Mouse (Mus musculus) forebrain, postnatal 0 days (tissue): Measurements from ENCODE around the gene Tekt3. TPM values are rescaled to one million over a fixed set of nuclear protein-coding genes. Genes with fewer than 3 reads are reported as not detected.

Experiments used
- ATAC-seq: fragments of 200-750 bp; cut with Nextera tagmentation; 2 replicates; pipeline ENCODE4 v1.8.0; 2017; ENCODE audit warnings: mild to moderate bottlenecking, moderate library complexity
- DNase-seq: peaks from one replicate; pipeline ENCODE4 v3.0.0-alpha.2; 2015
- H3K27ac ChIP-seq: fragments of 300-500 bp; sonication (generic); 2 replicates; pipeline ENCODE4 v1.5.1; 2014; ENCODE audit warnings: low read depth, mild to moderate bottlenecking, antibody characterized with exemption, low read length, moderate library complexity, mixed read lengths
- H3K27me3 ChIP-seq: fragments of 300-500 bp; sonication (generic); 2 replicates; pipeline ENCODE4 v1.6.1; 2014; ENCODE audit warnings: mild to moderate bottlenecking, low read length, mixed read lengths; ENCODE audit not compliant: insufficient read depth
- H3K36me3 ChIP-seq: fragments of 300-500 bp; sonication (generic); 2 replicates; pipeline ENCODE4 v1.6.1; 2014; ENCODE audit warnings: mild to moderate bottlenecking, moderate library complexity; ENCODE audit not compliant: insufficient read depth
- H3K4me1 ChIP-seq: fragments of 300-500 bp; sonication (generic); 2 replicates; pipeline ENCODE4 v1.6.1; 2014; ENCODE audit warnings: antibody characterized with exemption; ENCODE audit not compliant: insufficient read depth
- H3K4me2 ChIP-seq: fragments of 300-500 bp; sonication (generic); 2 replicates; pipeline ENCODE4 v1.6.1; 2014; ENCODE audit warnings: low read depth, mild to moderate bottlenecking, moderate library complexity
- H3K4me3 ChIP-seq: fragments of 300-500 bp; sonication (generic); 2 replicates; pipeline ENCODE4 v1.5.1; 2014; ENCODE audit warnings: low read depth, low read length, mixed read lengths
- H3K9ac ChIP-seq: fragments of 300-500 bp; sonication (generic); 2 replicates; pipeline ENCODE4 v1.6.1; 2014; ENCODE audit warnings: mild to moderate bottlenecking
- H3K9me3 ChIP-seq: fragments of 300-500 bp; sonication (generic); 2 replicates; pipeline ENCODE4 v1.6.1; 2016; ENCODE audit warnings: low read length
- CTCF ChIP-seq: sonication (generic); IDR thresholded peaks from 2 replicates; pipeline ENCODE4 v1.5.1; 2016; ENCODE audit warnings: antibody characterized with exemption, control low read depth, low read depth
- WGBS: fragments of 180-500 bp; shearing (Covaris S2); extraction: QIAGEN DNeasy Blood & Tissue Kit; methylation state at CpG from one replicate; pipeline ENCODE4 v1.1.7; 2014; 5-methylcytosine and 5-hydroxymethylcytosine counted together
- polyA plus RNA-seq: library from polyadenylated mRNA; unstranded; fragments of >200 nt; fragmentation: Nextera tagmentation; extraction: Ambion mirVana; gene quantifications from 2 replicates; pipeline ENCODE4 v1.2.1, GENCODE M21; 2015
- total RNA-seq: library from RNA; depleted of rRNA; stranded (reverse); fragments of >200 nt; gene quantifications from 2 replicates; pipeline ENCODE4 v1.2.3, GENCODE M21; 2014; rRNA removed

The Tekt3 gene
- total RNA-seq = 0.19 TPM in 1 of 2 replicates, not detected in the other
- 0.17 and 0.20 TPM in 2 replicates for polyA plus RNA-seq

GRCm38 (mm10) chr11:63061446-63061845 lies at the start of gene Tekt3:
Tekt3 (plus strand) TSS chr11:63061654.
- 11% methylated on average over 17 of the region's 17 CpGs for WGBS
- Histone ChIP-seq H3K27ac (no peak within 1 kb of the TSS), H3K4me1 (no peaks in the 10 kb centered on the region), H3K9me3 (no peaks in the 10 kb centered on the region), H3K4me2 (no peak within 1 kb of the TSS; the same call in 1 of the 2 replicates), H3K36me3 (no peaks in the 10 kb centered on the region), H3K27me3 (no peaks in the 10 kb centered on the region; the same call in 1 of the 2 replicates), H3K9ac (no peak within 1 kb of the TSS), H3K4me3 (no peak within 1 kb of the TSS)
- DNase-seq = peak; percentile 4
- ATAC-seq = peak; percentile 58; the same call in 1 of the 2 replicates
- TF ChIP-seq CTCF = no peak

- 54% methylated on average over 6 of the region's 6 CpGs for WGBS
- Histone ChIP-seq H3K27me3 (no peaks in the 10 kb centered on the region), H3K27ac (no peak overlapping the region), H3K9me3 (no peaks in the 10 kb centered on the region), H3K9ac (no peak overlapping the region), H3K4me3 (no peak overlapping the region), H3K36me3 (no peaks in the 10 kb centered on the region), H3K4me1 (no peaks in the 10 kb centered on the region), H3K4me2 (no peak overlapping the region)
- ATAC-seq = no peak
- peak; percentile 27 for DNase-seq
- TF ChIP-seq CTCF = no peak
These were observed 43.9 kb upstream of the Tekt3 start for GRCm38 (mm10) chr11:63017327-63018082.

- TF ChIP-seq CTCF = no peak
These were observed 43.3 kb upstream of the Tekt3 start for GRCm38 (mm10) chr11:63018083-63018622.

DNA sequence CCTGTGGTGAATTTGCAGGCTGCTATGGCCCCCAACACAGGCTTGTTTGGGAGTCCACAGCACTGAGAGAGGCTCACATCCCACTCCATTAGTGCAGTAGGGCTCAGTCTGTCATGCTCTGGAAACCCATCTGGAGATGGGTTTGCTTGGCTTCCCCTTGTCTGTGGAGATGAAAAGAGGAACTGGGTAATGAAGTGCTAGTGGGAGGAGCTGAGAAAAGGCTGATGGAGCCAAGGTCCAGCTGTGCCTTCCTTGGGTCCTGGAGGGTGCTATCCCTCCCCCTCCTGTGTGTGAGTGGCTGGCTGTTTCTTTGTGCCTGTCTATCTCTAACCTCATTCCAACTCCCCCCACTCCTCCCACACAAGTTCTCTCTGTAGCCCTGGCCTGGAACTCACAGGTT lies 40.8 kb upstream of the Tekt3 start:
- no peak for DNase-seq
- no peak overlapping the region for H3K4me3 ChIP-seq
- no peak for TF ChIP-seq CTCF

More at GRCm38 (mm10) chr11:63018083-63018622, 43.3 kb upstream of the Tekt3 start:
- no peaks in the 10 kb centered on the region for H3K27me3 ChIP-seq
- H3K4me3 ChIP-seq = no peak overlapping the region
- no peak for DNase-seq
- H3K9ac ChIP-seq = no peak overlapping the region
- H3K4me2 ChIP-seq = no peak overlapping the region
- H3K9me3 ChIP-seq = no peaks in the 10 kb centered on the region
- H3K36me3 ChIP-seq = no peaks in the 10 kb centered on the region
- H3K27ac ChIP-seq = no peak overlapping the region
- no peaks in the 10 kb centered on the region for H3K4me1 ChIP-seq
- 74% methylated on average over 6 of the region's 6 CpGs for WGBS
- no peak for ATAC-seq

GRCm38 (mm10) chr11:63021141-63021806 lies 40.2 kb upstream of the Tekt3 start:
- Histone ChIP-seq H3K4me3 (no peak overlapping the region), H3K9me3 (no peaks in the 10 kb centered on the region), H3K36me3 (no peaks in the 10 kb centered on the region), H3K27ac (no peak overlapping the region), H3K4me2 (no peak overlapping the region), H3K4me1 (no peaks in the 10 kb centered on the region), H3K27me3 (no peaks in the 10 kb centered on the region), H3K9ac (no peak overlapping the region)
- WGBS = 77% methylated on average over 5 of the region's 5 CpGs
- TF ChIP-seq CTCF = no peak
- ATAC-seq (no peak), DNase-seq (no peak)

More for the DNA sequence above, 40.8 kb upstream of the Tekt3 start:
- no peaks in the 10 kb centered on the region for H3K36me3 ChIP-seq
- no peak for ATAC-seq
- H3K9ac ChIP-seq = no peak overlapping the region
- H3K4me1 ChIP-seq = no peaks in the 10 kb centered on the region
- H3K4me2 ChIP-seq = no peak overlapping the region
- no peaks in the 10 kb centered on the region for H3K27me3 ChIP-seq
- no peaks in the 10 kb centered on the region for H3K9me3 ChIP-seq
- no peak overlapping the region for H3K27ac ChIP-seq

- no peak overlapping the region for H3K4me3 ChIP-seq
- DNase-seq = no peak
- 79% methylated on average over 5 of the region's 5 CpGs for WGBS
- H3K27me3 ChIP-seq = no peaks in the 10 kb centered on the region
- no peaks in the 10 kb centered on the region for H3K4me1 ChIP-seq
- no peak overlapping the region for H3K4me2 ChIP-seq
- no peak overlapping the region for H3K27ac ChIP-seq
- H3K9ac ChIP-seq = no peak overlapping the region
- ATAC-seq = no peak
- H3K9me3 ChIP-seq = no peaks in the 10 kb centered on the region
- H3K36me3 ChIP-seq = no peaks in the 10 kb centered on the region
- TF ChIP-seq CTCF = no peak
These were observed 38.0 kb upstream of the Tekt3 start for GRCm38 (mm10) chr11:63023461-63023860.

GRCm38 (mm10) chr11:63024136-63024535 lies 37.3 kb upstream of the Tekt3 start:
- Histone ChIP-seq H3K4me2 (no peak overlapping the region), H3K27ac (no peak overlapping the region), H3K36me3 (no peaks in the 10 kb centered on the region), H3K4me3 (no peak overlapping the region), H3K9me3 (no peaks in the 10 kb centered on the region), H3K27me3 (no peaks in the 10 kb centered on the region), H3K9ac (no peak overlapping the region), H3K4me1 (no peaks in the 10 kb centered on the region)
- no peak for ATAC-seq
- no peak for DNase-seq
- no peak for TF ChIP-seq CTCF
- WGBS = 79% methylated on average over 2 of the region's 2 CpGs
